Mouse (Mus musculus): ENCODE results near the gene 4921536K21Rik.

The 4921536K21Rik gene

DNA sequence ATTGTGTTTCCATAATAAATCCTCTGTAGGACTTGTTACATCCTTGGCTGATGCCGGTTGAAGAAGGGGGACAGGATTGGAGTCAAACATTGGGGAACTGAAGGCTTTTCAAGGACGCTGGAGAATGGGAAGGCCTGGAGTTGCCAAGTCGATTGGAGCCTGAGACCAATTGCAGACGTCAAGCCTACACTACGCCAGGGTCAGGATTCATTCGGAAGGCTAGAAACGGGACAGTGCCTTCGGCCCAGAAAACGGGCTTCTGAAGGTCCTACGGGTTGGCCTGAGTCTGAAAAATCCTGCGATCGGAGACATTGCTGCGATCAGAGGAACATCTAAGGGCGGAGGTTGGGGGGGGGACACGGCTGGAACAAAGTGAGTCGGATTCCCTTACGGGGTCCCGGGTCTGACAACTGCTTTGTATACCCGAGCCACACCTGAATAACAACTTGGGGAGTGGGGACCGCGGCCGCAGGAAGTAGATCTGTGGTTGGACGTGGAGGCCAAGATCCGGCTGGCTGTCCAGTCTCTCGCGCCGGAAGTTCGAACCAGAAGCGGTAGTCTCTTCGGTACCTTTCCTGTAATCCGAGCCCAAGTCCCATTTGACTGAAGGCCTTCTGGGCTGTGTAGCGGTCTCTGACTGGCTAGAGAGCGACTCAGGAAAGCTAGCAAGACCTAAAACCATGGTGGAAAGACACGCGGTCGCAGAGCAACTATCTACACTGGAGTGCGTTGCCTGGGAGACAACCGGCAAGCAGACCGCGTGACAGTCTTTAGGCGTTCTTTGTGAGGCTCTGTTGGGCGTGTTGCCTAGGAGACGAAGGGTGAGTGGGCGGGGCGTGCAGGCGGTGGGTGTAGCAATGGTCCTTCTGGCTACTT is at the start of gene 4921536K21Rik, which contains the start of gene Dusp18:
TSS of gene 4921536K21Rik (minus strand) at position 693 of the 876 bp plus-strand sequence.
TSS of gene Dusp18 (plus strand) at position 835 of the 876 bp plus-strand sequence.
- DNase-seq (ENCODE audit: low read depth, low spot score) = peak; percentile 97

DNA sequence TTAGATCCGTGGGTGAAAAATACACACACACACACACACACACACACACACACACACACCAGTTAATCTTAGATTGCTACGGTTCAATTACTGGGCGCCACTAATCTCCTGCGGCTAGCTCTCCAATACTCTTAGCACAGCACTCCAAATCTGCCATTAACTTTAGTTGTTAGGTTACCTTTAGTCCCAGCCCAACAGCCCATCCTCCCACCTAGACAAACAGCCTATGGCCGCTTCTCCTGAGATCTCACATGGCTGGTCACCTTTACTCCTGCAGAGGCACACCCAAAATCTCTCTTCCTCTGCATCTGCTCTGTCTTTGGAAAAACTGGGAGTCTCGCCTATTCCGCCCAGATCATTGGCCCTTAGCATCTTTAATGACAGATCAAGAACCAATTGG is 46.5 kb upstream of the 4921536K21Rik start:
- no peak for DNase-seq (ENCODE audit: low read depth, low spot score)

- DNase-seq (ENCODE audit: low read depth, low spot score) = no peak
Observed at GRCm38 (mm10) chr11:3937321-3937874, 42.5 kb upstream of the 4921536K21Rik start.

- DNase-seq (ENCODE audit: low read depth, low spot score) = no peak
Observed at GRCm38 (mm10) chr11:3936318-3936717, 41.4 kb upstream of the 4921536K21Rik start.

GRCm38 (mm10) chr11:3935135-3935534 is 40.2 kb upstream of the 4921536K21Rik start:
- DNase-seq (ENCODE audit: low read depth, low spot score) = no peak

GRCm38 (mm10) chr11:3933756-3934285 is 38.9 kb upstream of the 4921536K21Rik start:
- no peak for DNase-seq (ENCODE audit: low read depth, low spot score)

DNA sequence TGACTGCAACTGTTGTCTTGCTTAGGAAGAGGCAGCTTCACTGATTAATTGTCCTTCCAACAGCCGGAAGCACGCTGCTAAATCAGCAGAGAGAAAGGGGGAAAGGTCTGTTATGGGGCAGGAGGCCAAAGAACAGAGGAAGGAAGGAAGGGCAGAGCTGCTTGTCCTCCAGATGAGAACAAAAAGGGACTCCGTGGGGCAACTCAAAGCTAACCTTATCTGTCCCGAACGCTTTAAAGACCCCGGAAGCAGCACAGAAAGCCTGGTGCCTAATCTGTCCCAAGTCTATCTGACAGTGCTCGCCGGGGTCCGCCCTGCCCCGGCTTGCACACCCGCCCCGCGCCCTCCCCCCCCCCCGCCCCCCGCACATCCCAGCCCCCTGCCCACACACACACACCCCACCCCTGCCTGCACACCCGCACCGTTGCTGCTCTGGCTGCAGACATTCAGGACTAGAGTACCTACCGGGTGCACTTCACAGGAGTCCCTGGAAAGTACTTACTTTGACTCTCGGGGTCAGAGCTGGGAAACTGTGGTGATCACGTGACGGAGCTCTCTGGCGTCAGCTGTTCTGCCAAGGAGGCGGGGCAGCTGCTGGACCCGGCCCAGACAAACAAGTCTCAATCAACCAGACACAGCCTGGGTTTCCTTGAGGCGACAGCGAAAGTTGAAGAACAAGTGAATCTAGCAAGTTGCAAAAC is 36.8 kb upstream of the 4921536K21Rik start, which contains the start of gene Tcn2:
TSS of gene Tcn2 (minus strand) at position 649 of the 701 bp plus-strand sequence.
- DNase-seq (ENCODE audit: low read depth, low spot score) = peak; percentile 89

GRCm38 (mm10) chr11:3930931-3931330 is 36.0 kb upstream of the 4921536K21Rik start:
- DNase-seq (ENCODE audit: low read depth, low spot score) = no peak

- DNase-seq (ENCODE audit: low read depth, low spot score) = no peak
Observed at GRCm38 (mm10) chr11:3930019-3930418, 35.1 kb upstream of the 4921536K21Rik start.

DNA sequence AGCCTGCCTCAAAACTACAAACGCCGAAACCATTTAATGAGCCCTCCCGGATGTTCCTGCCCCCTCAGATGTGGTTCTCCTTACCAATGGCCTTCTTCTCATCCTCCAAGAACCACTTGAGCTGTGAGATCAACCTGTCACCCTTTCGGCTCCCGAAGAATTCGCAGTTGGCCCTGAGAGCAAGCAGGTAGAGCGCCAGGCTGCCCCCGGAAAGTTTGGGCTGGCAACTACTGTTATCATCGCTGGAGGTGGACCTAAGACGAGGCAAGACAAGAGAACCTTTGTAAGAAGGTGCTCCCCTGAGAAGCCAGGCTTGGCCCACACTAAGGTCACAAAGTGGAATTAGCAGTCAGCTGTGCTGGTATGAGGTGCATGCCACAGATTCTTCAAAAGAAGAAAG is 31.0 kb upstream of the 4921536K21Rik start:
- no peak for DNase-seq (ENCODE audit: low read depth, low spot score)

DNA sequence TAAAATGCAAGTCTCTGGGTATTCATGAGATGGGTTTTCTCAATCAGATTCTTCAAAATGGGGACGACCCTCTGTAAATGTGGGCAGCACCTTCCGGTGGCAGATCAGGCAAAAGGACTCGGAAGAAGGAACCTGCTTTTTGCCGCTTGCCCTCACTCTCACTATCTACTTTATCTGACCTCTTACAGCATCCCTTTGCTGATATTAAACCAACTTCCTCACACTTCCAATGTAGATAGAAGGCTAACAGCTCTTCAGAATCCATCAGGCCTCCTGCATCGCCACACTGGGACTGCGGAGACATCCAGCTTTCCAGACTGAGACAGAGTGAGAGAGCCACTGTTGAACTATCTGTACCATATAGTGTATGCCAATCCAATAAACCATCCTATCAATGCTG is 27.8 kb upstream of the 4921536K21Rik start:
- no peak for DNase-seq (ENCODE audit: low read depth, low spot score)

DNA sequence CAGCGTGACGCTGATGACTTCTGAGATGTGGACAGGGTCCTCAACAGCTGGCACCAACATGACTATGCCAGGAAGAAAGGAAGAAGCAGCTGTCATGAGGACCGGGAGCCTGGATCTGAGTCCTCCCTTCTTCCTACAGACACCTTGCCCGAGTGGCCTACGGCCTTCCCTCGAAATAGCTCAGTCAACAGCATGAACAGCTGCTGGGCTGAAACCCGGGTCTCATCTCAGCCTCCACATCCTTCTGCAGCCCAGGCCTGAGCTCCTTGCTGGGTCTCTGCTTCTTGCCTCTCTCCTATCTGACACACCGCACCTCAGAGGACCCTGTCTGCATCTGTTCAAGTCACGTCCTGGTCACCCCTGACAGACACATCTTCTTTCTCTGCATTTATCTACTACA is 27.2 kb upstream of the 4921536K21Rik start:
- no peak for DNase-seq (ENCODE audit: low read depth, low spot score)

GRCm38 (mm10) chr11:3921281-3921850 is 26.5 kb upstream of the 4921536K21Rik start:
- peak; percentile 74 for DNase-seq (ENCODE audit: low read depth, low spot score)

- DNase-seq (ENCODE audit: low read depth, low spot score) = no peak
Observed at GRCm38 (mm10) chr11:3920476-3920875, 25.6 kb upstream of the 4921536K21Rik start.

DNA sequence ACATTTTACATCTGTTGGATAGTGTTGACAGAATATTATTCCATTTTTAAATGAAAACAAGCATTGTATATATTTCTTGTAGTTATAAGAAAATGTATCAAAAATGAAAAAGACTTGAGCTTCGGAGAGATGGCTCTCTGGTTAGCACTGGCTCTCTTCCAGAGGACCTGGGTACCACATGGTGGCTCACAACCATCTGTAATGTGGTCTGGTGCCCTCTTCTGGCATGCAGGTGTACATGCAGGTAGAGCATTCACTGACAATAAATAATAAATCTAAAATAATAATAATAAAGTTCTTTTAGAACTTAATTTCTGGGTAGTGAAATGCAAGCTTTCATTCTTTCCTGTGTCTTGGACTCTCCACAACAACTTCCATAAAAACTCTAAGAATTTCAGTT is 23.8 kb upstream of the 4921536K21Rik start:
- peak; percentile 51 for DNase-seq (ENCODE audit: low read depth, low spot score)

DNA sequence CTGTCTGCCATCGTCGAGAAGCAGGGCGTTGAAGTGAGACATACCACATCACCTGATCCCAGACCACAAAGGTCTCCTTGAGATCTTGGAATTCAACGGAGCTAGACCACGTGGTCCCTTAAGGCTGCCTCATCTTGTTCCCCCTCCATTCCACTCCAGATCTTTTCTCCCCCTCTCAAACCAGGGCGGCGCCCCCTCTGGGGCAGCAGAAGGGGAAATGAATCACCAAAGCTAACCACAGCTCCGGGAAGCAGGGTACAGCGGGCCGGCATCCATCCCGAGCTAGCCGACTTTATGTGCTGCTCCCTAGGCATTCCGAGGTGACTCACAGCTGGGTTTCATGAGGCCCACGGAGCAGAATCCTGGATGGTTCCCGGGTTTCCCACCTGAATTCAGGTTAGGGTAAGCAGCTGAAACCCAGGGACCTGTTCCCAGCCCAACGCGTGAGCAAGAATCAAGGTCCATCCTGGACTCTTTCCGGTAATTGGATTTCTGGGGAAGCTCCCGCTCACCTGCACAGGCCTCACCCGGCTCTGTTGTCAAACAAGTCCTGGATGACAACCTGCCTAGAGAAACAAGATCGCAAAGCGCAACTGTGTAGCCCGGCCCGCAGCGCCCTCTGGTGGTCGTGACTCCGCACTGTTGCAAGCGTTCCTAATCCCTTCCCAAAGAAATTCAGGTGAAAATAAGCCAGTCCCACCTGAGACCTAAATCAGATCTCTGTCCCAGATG is 19.4 kb upstream of the 4921536K21Rik start, which contains the start of gene Slc35e4:
TSS of gene Slc35e4 (minus strand) at position 556 of the 732 bp plus-strand sequence.
- DNase-seq (ENCODE audit: low read depth, low spot score) = peak; percentile 90

GRCm38 (mm10) chr11:3913316-3914108 is 18.6 kb upstream of the 4921536K21Rik start:
- peak; percentile 81 for DNase-seq (ENCODE audit: low read depth, low spot score)

DNA sequence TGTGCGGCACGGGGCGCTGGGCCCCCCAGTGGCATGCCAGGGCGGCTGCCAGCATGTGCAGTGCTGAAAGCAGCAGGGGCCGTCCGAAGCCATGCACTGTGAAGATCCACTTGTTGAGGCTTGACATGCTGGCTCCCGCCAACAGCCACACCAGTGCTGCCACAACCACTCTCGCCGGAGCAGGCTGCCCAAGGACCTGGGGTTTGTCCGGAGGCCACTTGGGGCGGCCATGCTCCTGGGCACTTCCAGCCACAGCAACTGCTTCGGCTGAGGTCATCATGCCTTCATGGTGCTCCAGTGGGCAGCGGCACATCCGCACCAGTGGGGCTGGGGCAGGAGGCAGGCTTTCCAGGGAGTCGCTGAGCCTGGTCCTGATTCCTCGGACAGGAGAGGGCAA is 18.0 kb upstream of the 4921536K21Rik start:
- DNase-seq (ENCODE audit: low read depth, low spot score) = no peak

DNA sequence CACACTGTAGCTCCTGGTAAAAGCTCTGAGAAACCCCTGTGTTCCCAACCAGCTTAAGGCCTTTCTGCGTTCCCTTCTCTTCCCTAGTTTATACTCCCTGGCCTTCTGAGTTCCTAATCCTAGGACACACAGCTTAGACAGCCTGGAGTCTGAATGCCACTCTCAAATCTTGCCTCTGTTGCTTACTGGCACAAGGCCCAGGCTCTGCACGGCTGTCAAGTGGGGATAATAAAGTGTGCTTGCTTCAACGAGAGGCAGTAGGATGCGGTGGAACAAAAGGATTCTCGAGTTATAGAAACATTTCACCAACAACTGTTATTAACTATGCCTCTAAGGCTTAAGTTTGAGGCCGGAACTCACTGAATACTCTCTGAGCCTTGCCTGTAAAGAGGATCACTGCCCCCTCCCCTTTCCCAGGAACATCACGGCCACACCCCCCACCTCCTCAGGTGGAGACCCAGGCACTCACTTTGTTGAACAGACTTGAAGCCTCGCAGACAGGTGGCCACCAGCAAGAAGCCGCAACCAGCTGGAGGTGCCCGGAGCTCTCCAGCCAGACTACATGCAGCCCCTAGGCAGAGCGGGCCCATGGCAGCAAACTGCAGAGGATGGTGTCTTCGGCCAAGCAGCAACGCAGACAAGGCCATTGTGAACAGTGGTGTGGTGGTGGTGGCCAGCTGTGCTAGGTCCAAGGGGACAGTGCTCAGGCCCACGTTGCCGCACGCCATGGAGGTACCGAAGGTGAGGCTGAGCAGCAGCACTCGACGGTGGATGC is 17.4 kb upstream of the 4921536K21Rik start:
- DNase-seq (ENCODE audit: low read depth, low spot score) = no peak

All from ES-CJ7 (cell line).